Mouse (Mus musculus): ENCODE data around the gene Srp14. TPM values are rescaled to one million over a fixed set of nuclear protein-coding genes. Genes with fewer than 3 reads are reported as not detected.
A peak's percentile ranks its signal among the peaks of the same experiment; 100 is the strongest.

Srp14 gene
- polyA plus RNA-seq, 1 experiment from 2014 or later = 231 TPM

- ATAC-seq (ENCODE audit: low FRiP score, low TSS enrichment) = peak; percentile 55
- peaks cover 5% of the 10 kb centered on the region; the same call in 1 of the 2 replicates for H3K9me3 ChIP-seq (ENCODE audit: low read length)
- no peak overlapping the region for H3K4me3 ChIP-seq (ENCODE audit: low read length)
- H3K36me3 ChIP-seq (ENCODE audit: insufficient read depth, low read length) = no peaks in the 10 kb centered on the region
- peaks cover 28% of the 10 kb centered on the region for H3K4me1 ChIP-seq (ENCODE audit: insufficient read depth, low read length)
- peak overlapping the region; percentile 80; the same call in 1 of the 2 replicates for H3K27ac ChIP-seq (ENCODE audit: low read length)
- WGBS = 44% methylated on average over 5 of the region's 5 CpGs
- no peak overlapping the region for H3K9ac ChIP-seq (replicated peaks; ENCODE audit: low read length)
- H3K27me3 ChIP-seq (ENCODE audit: insufficient read depth, low read length) = no peaks in the 10 kb centered on the region
- no peak overlapping the region for H3K4me2 ChIP-seq (replicated peaks; ENCODE audit: low read depth, low read length)
Measured at GRCm38 (mm10) chr2:118491281-118491731, 11.8 kb upstream of the Srp14 start.

GRCm38 (mm10) chr2:118490241-118491091 is 11.0 kb upstream of the Srp14 start:
- peak; percentile 76 for ATAC-seq (ENCODE audit: low FRiP score, low TSS enrichment)
- Histone ChIP-seq H3K27ac (ENCODE audit: low read length) (peak overlapping the region; percentile 80), H3K4me3 (ENCODE audit: low read length) (no peak overlapping the region), H3K4me2 (replicated peaks; ENCODE audit: low read depth, low read length) (no peak overlapping the region; the same call in 1 of the 2 replicates), H3K27me3 (ENCODE audit: insufficient read depth, low read length) (no peaks in the 10 kb centered on the region), H3K9me3 (ENCODE audit: low read length) (peaks cover 5% of the 10 kb centered on the region; the same call in 1 of the 2 replicates), H3K9ac (replicated peaks; ENCODE audit: low read length) (peak overlapping the region; percentile 18; the same call in 1 of the 2 replicates), H3K4me1 (ENCODE audit: insufficient read depth, low read length) (peaks cover 28% of the 10 kb centered on the region), H3K36me3 (ENCODE audit: insufficient read depth, low read length) (no peaks in the 10 kb centered on the region)
- WGBS = 15% methylated on average over 12 of the region's 12 CpGs

DNA sequence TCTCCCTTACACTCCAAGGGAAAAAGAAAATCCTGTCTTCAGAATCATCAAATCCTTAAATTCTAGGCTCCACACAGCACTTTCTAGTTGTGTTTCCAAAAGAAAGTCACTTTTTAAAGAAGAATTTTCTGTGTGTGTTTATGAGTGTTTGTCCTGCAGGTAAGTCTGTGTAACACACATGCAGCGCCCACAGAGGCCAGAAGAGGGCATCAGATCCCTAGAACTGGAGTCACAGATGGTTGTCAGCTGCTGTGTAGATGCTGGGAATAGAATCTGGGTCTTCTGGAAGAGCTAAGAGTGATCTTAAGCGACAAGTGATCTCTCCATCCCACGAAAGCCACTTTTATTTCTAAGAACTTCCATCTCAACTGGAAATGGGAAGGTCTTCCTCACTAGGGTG is 8.3 kb upstream of the Srp14 start:
- ATAC-seq (ENCODE audit: low FRiP score, low TSS enrichment) = no peak
- Histone ChIP-seq H3K4me2 (replicated peaks; ENCODE audit: low read depth, low read length) (no peak overlapping the region), H3K27me3 (ENCODE audit: insufficient read depth, low read length) (no peaks in the 10 kb centered on the region), H3K4me3 (ENCODE audit: low read length) (no peak overlapping the region), H3K4me1 (ENCODE audit: insufficient read depth, low read length) (peaks cover 28% of the 10 kb centered on the region), H3K27ac (ENCODE audit: low read length) (no peak overlapping the region), H3K9me3 (ENCODE audit: low read length) (peaks cover 5% of the 10 kb centered on the region; the same call in 1 of the 2 replicates), H3K9ac (replicated peaks; ENCODE audit: low read length) (no peak overlapping the region), H3K36me3 (ENCODE audit: insufficient read depth, low read length) (no peaks in the 10 kb centered on the region)
- WGBS = 64% methylated on average over 3 of the region's 3 CpGs

GRCm38 (mm10) chr2:118486933-118487332 is 7.4 kb upstream of the Srp14 start:
- Histone ChIP-seq H3K27ac (ENCODE audit: low read length) (no peak overlapping the region), H3K27me3 (ENCODE audit: insufficient read depth, low read length) (no peaks in the 10 kb centered on the region), H3K4me1 (ENCODE audit: insufficient read depth, low read length) (peaks cover 28% of the 10 kb centered on the region), H3K4me3 (ENCODE audit: low read length) (no peak overlapping the region), H3K4me2 (replicated peaks; ENCODE audit: low read depth, low read length) (no peak overlapping the region), H3K36me3 (ENCODE audit: insufficient read depth, low read length) (no peaks in the 10 kb centered on the region), H3K9ac (replicated peaks; ENCODE audit: low read length) (no peak overlapping the region), H3K9me3 (ENCODE audit: low read length) (peaks cover 5% of the 10 kb centered on the region; the same call in 1 of the 2 replicates)
- ATAC-seq (ENCODE audit: low FRiP score, low TSS enrichment) = peak; percentile 28; the same call in 1 of the 2 replicates
- 20% methylated on average over 12 of the region's 12 CpGs for WGBS

- H3K36me3 ChIP-seq (ENCODE audit: insufficient read depth, low read length) = no peaks in the 10 kb centered on the region
- no peak overlapping the region for H3K4me2 ChIP-seq (replicated peaks; ENCODE audit: low read depth, low read length)
- H3K4me1 ChIP-seq (ENCODE audit: insufficient read depth, low read length) = peaks cover 14% of the 10 kb centered on the region
- no peaks in the 10 kb centered on the region for H3K27me3 ChIP-seq (ENCODE audit: insufficient read depth, low read length)
- peaks cover 5% of the 10 kb centered on the region; the same call in 1 of the 2 replicates for H3K9me3 ChIP-seq (ENCODE audit: low read length)
- H3K27ac ChIP-seq (ENCODE audit: low read length) = no peak overlapping the region
- H3K4me3 ChIP-seq (ENCODE audit: low read length) = no peak overlapping the region
- no peak overlapping the region for H3K9ac ChIP-seq (replicated peaks; ENCODE audit: low read length)
- 77% methylated on average over 3 of the region's 3 CpGs for WGBS
- ATAC-seq (ENCODE audit: low FRiP score, low TSS enrichment) = no peak
Measured at GRCm38 (mm10) chr2:118485415-118485814, 5.9 kb upstream of the Srp14 start.

DNA sequence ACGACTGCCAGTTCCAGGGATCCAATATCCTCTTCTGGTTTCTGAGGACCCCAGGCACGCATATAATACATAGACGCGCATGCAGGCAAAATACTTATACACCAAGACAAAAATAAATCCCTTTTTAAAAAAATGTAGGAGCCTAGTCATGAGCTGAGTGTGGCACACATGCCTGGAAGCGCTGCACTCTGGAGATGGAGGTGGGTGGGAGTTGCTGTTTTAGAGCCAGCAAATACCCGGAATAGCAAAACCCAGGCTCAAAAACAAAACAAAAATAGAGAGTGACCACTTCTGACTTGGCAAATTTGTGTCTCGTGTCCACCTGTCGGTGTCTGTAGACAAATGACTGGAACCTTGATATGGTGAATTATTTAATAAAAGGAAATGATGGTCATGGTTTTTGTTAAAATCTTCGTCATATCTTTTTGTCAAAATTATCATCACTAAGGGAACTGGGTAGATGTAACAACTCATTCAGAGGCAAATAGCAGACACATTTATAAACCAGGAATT is 4.9 kb upstream of the Srp14 start:
- 79% methylated on average over 9 of the region's 9 CpGs for WGBS
- no peak overlapping the region for H3K27ac ChIP-seq (ENCODE audit: low read length)
- no peak for ATAC-seq (ENCODE audit: low FRiP score, low TSS enrichment)
- no peaks in the 10 kb centered on the region for H3K27me3 ChIP-seq (ENCODE audit: insufficient read depth, low read length)
- no peak overlapping the region for H3K4me3 ChIP-seq (ENCODE audit: low read length)
- H3K4me1 ChIP-seq (ENCODE audit: insufficient read depth, low read length) = peaks cover 4% of the 10 kb centered on the region
- H3K4me2 ChIP-seq (replicated peaks; ENCODE audit: low read depth, low read length) = no peak overlapping the region
- H3K36me3 ChIP-seq (ENCODE audit: insufficient read depth, low read length) = no peaks in the 10 kb centered on the region
- peaks cover 5% of the 10 kb centered on the region; the same call in 1 of the 2 replicates for H3K9me3 ChIP-seq (ENCODE audit: low read length)
- H3K9ac ChIP-seq (replicated peaks; ENCODE audit: low read length) = no peak overlapping the region

DNA sequence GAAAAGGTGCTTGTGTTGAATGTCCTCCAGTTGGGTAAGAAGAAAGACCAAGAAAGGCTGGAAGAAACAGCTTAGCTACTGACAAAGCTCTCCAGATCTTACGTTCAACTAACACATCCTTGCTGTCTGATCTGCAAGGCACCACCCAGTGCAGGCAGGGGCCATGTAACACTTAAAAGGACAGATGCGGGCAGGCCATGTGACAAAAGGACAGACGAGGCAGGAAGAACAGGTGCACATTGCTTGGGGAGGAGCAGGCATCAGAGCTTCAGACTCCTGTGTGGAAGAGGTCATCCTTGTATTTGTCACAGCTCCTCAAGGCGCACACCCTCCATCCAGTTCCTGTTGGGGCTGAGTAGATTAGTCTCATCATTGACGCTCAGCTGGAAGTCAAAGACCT is 3.5 kb upstream of the Srp14 start:
- Histone ChIP-seq H3K4me1 (ENCODE audit: insufficient read depth, low read length) (peaks cover 12% of the 10 kb centered on the region), H3K9me3 (ENCODE audit: low read length) (peaks cover 3% of the 10 kb centered on the region; the same call in 1 of the 2 replicates), H3K4me3 (ENCODE audit: low read length) (no peak overlapping the region), H3K4me2 (replicated peaks; ENCODE audit: low read depth, low read length) (no peak overlapping the region), H3K36me3 (ENCODE audit: insufficient read depth, low read length) (no peaks in the 10 kb centered on the region), H3K9ac (replicated peaks; ENCODE audit: low read length) (no peak overlapping the region), H3K27ac (ENCODE audit: low read length) (no peak overlapping the region), H3K27me3 (ENCODE audit: insufficient read depth, low read length) (no peaks in the 10 kb centered on the region)
- WGBS = 82% methylated on average over 5 of the region's 5 CpGs
- ATAC-seq (ENCODE audit: low FRiP score, low TSS enrichment) = no peak

GRCm38 (mm10) chr2:118480886-118481285 is 1.4 kb upstream of the Srp14 start:
- Histone ChIP-seq H3K9ac (replicated peaks; ENCODE audit: low read length) (no peak overlapping the region), H3K27me3 (ENCODE audit: insufficient read depth, low read length) (no peaks in the 10 kb centered on the region), H3K27ac (ENCODE audit: low read length) (no peak overlapping the region), H3K4me2 (replicated peaks; ENCODE audit: low read depth, low read length) (no peak overlapping the region), H3K4me3 (ENCODE audit: low read length) (no peak overlapping the region), H3K9me3 (ENCODE audit: low read length) (no peaks in the 10 kb centered on the region), H3K36me3 (ENCODE audit: insufficient read depth, low read length) (peaks cover 11% of the 10 kb centered on the region), H3K4me1 (ENCODE audit: insufficient read depth, low read length) (peaks cover 13% of the 10 kb centered on the region)
- 91% methylated on average over 7 of the region's 7 CpGs for WGBS
- ATAC-seq (ENCODE audit: low FRiP score, low TSS enrichment) = no peak

- Histone ChIP-seq H3K27me3 (ENCODE audit: insufficient read depth, low read length) (no peaks in the 10 kb centered on the region), H3K9ac (replicated peaks; ENCODE audit: low read length) (peak overlapping the region; percentile 90), H3K4me1 (ENCODE audit: insufficient read depth, low read length) (peaks cover 13% of the 10 kb centered on the region), H3K4me2 (replicated peaks; ENCODE audit: low read depth, low read length) (peak overlapping the region; percentile 90), H3K4me3 (ENCODE audit: low read length) (peak overlapping the region; percentile 80), H3K27ac (ENCODE audit: low read length) (peak overlapping the region; percentile 86), H3K36me3 (ENCODE audit: insufficient read depth, low read length) (peaks cover 22% of the 10 kb centered on the region), H3K9me3 (ENCODE audit: low read length) (no peaks in the 10 kb centered on the region)
- ATAC-seq (ENCODE audit: low FRiP score, low TSS enrichment) = peak; percentile 69; the same call in 1 of the 2 replicates
- 2% methylated on average over 52 of the region's 52 CpGs for WGBS
Measured at GRCm38 (mm10) chr2:118478833-118479549, 520 bp downstream of the Srp14 start.
